Mouse (Mus musculus) midbrain, embryonic 11.5 days (tissue): Measurements from ENCODE around the gene Cd248. TPM values are rescaled to one million over a fixed set of nuclear protein-coding genes. Genes with fewer than 3 reads are reported as not detected.

Experiments used
- ATAC-seq: fragments of 200-750 bp; cut with Nextera tagmentation; 2 replicates; pipeline ENCODE4 v1.8.0; 2017; ENCODE audit warnings: moderate TSS enrichment, moderate library complexity; ENCODE audit not compliant: low FRiP score
- DNase-seq: peaks from one replicate; pipeline ENCODE4 v3.0.0; 2015; ENCODE audit warnings: low spot score; ENCODE audit errors: missing footprints
- H3K27ac ChIP-seq: fragments of 300-500 bp; sonication (generic); 2 replicates; pipeline ENCODE4 v1.5.1; 2014; ENCODE audit warnings: low read depth, low read length
- H3K27me3 ChIP-seq: fragments of 300-500 bp; sonication (generic); 2 replicates; pipeline ENCODE4 v1.6.1; 2014; ENCODE audit warnings: mild to moderate bottlenecking, low read length, moderate library complexity, mixed read lengths; ENCODE audit not compliant: control insufficient read depth, insufficient read depth
- H3K36me3 ChIP-seq: fragments of 300-500 bp; sonication (generic); 2 replicates; pipeline ENCODE4 v1.6.1; 2014; ENCODE audit warnings: mild to moderate bottlenecking, low read length, moderate library complexity, mixed read lengths; ENCODE audit not compliant: control insufficient read depth, insufficient read depth
- H3K4me1 ChIP-seq: fragments of 300-500 bp; sonication (generic); 2 replicates; pipeline ENCODE4 v1.6.1; 2014; ENCODE audit warnings: low read length; ENCODE audit not compliant: control insufficient read depth, insufficient read depth
- H3K4me2 ChIP-seq: fragments of 300-500 bp; sonication (generic); 2 replicates; pipeline ENCODE4 v1.6.1; 2014; ENCODE audit warnings: mild to moderate bottlenecking, moderate library complexity
- H3K4me3 ChIP-seq: fragments of 300-500 bp; sonication (generic); 2 replicates; pipeline ENCODE4 v1.5.1; 2014; ENCODE audit warnings: low read depth, low read length
- H3K9ac ChIP-seq: fragments of 300-500 bp; sonication (generic); 2 replicates; pipeline ENCODE4 v1.6.1; 2014; ENCODE audit warnings: low read length
- H3K9me3 ChIP-seq: fragments of 300-500 bp; sonication (generic); 2 replicates; pipeline ENCODE4 v1.6.1; 2016; ENCODE audit warnings: low read length; ENCODE audit not compliant: control insufficient read depth
- WGBS: fragments of 180-500 bp; shearing (Covaris S2); extraction: QIAGEN DNeasy Blood & Tissue Kit; methylation state at CpG from one replicate; pipeline ENCODE4 v1.1.7; 2014; 5-methylcytosine and 5-hydroxymethylcytosine counted together
- polyA plus RNA-seq: library from polyadenylated mRNA; unstranded; fragments of >200 nt; fragmentation: Nextera tagmentation; extraction: Ambion mirVana; gene quantifications from 2 replicates; pipeline ENCODE4 v1.2.1, GENCODE M21; 2014

Gene Cd248
- polyA plus RNA-seq, 1 experiment from 2014 or later: 32.2 TPM

DNA sequence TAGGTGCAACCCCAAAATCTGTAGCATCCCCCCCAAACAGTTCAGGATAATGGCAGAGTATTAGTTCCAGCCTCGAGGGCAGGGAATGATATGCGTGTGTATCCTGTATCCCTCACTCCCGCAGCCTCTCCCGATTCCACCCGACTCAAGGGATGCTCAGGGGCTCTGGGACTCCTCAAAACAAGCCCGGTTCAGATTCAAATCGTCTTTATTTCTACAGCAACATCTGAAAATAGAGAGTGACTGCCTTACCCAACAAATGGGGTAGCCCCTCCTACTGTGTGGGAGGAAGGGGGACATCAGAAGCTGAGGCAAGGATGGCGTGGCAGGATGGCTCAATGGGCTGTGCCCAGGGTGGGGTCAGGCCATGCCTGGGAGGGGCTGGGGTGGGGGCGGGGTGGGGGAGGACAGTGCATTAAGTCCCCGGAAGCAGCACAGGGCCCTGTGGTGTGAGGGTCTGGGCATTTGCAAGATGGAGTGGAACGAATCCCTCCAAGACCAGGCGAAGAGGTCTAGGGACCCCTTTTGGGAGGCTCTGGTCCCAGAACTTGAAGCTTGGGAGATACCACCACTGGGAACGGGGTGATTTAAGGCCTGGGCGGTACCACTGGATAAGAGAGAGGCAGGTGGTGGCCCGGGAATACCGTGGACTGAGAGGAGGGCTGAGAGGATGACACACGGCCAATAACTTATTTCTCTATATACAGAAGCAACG, 39.8 kb downstream of the Cd248 start:
- no peaks in the 10 kb centered on the region for H3K9me3 ChIP-seq
- peak; percentile 10; the same call in 1 of the 2 replicates for ATAC-seq
- H3K4me2 ChIP-seq: no peak overlapping the region
- H3K4me1 ChIP-seq: peaks cover 7% of the 10 kb centered on the region
- H3K4me3 ChIP-seq: no peak overlapping the region
- no peak overlapping the region for H3K9ac ChIP-seq
- H3K27ac ChIP-seq: no peak overlapping the region
- WGBS: 76% methylated on average over 17 of the region's 18 CpGs
- no peak for DNase-seq
- H3K27me3 ChIP-seq: no peaks in the 10 kb centered on the region
- peaks cover 26% of the 10 kb centered on the region for H3K36me3 ChIP-seq

- H3K9ac ChIP-seq: no peak overlapping the region; the same call in 1 of the 2 replicates
- H3K36me3 ChIP-seq: peaks cover 23% of the 10 kb centered on the region
- WGBS: 23% methylated on average over 5 of the region's 5 CpGs
- no peaks in the 10 kb centered on the region for H3K9me3 ChIP-seq
- peaks cover 7% of the 10 kb centered on the region for H3K4me1 ChIP-seq
- DNase-seq (peak; percentile 84), ATAC-seq (no peak)
- H3K4me2 ChIP-seq: no peak overlapping the region
- H3K27ac ChIP-seq: no peak overlapping the region
- no peaks in the 10 kb centered on the region for H3K27me3 ChIP-seq
- H3K4me3 ChIP-seq: no peak overlapping the region
These were observed 40.3 kb downstream of the Cd248 start for GRCm38 (mm10) chr19:5108271-5108575.

GRCm38 (mm10) chr19:5108702-5109101, 40.8 kb downstream of the Cd248 start:
- peaks cover 7% of the 10 kb centered on the region for H3K4me1 ChIP-seq
- peaks cover 24% of the 10 kb centered on the region for H3K36me3 ChIP-seq
- no peak overlapping the region for H3K4me2 ChIP-seq
- no peak overlapping the region; the same call in 1 of the 2 replicates for H3K9ac ChIP-seq
- H3K27me3 ChIP-seq: no peaks in the 10 kb centered on the region
- DNase-seq (no peak), ATAC-seq (no peak)
- H3K9me3 ChIP-seq: no peaks in the 10 kb centered on the region
- no peak overlapping the region for H3K4me3 ChIP-seq
- H3K27ac ChIP-seq: no peak overlapping the region
- 71% methylated on average over 4 of the region's 4 CpGs for WGBS

DNA sequence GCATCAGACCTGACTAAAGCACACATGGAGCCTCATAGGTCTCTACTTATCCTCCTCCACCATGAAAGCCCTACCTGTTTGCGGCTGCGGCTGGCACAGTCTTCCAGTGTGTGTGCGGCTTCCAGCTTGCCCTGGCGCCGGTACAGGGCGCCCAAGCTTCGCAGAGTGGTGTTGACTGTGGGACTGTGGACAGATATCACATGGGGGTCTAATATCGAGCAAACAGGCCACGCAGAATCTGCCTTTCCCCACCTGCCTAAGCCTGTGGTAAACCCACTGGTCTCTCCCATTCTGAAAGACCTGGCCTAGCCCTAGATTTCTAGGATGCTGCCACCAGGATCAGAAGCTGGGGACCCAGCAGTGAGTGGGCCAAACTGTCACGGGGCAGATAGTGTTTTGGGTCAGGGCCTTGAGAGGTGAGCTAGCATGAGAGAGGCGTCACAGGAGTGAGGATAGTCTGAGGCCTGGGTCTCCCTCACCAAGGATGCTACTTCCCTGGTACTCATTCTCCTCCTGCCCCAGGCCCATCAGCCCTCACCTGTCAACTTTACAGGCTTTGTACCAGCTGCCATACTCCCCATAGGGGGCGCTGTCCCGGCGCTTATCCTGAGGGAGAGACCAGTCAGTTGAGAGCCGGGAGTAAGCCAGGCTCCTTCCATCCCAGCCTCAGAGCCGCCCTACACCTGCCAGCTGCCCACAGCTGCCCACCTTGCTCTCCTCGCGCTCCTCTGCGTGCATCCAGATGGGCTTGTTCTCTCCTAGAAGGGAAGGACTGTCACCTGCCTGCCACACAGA, 42.0 kb downstream of the Cd248 start:
- DNase-seq (peak; percentile 78), ATAC-seq (no peak)
- H3K27ac ChIP-seq: no peak overlapping the region
- no peak overlapping the region for H3K4me3 ChIP-seq
- no peak overlapping the region for H3K4me2 ChIP-seq
- H3K36me3 ChIP-seq: peaks cover 20% of the 10 kb centered on the region
- WGBS: 75% methylated on average over 19 of the region's 19 CpGs
- peaks cover 7% of the 10 kb centered on the region for H3K4me1 ChIP-seq
- no peaks in the 10 kb centered on the region for H3K9me3 ChIP-seq
- H3K27me3 ChIP-seq: no peaks in the 10 kb centered on the region
- H3K9ac ChIP-seq: no peak overlapping the region

- H3K36me3 ChIP-seq: peaks cover 18% of the 10 kb centered on the region
- ATAC-seq (no peak), DNase-seq (peak; percentile 66)
- no peak overlapping the region for H3K9ac ChIP-seq
- no peaks in the 10 kb centered on the region for H3K27me3 ChIP-seq
- no peak overlapping the region for H3K27ac ChIP-seq
- no peak overlapping the region for H3K4me3 ChIP-seq
- no peaks in the 10 kb centered on the region for H3K9me3 ChIP-seq
- WGBS: 96% methylated on average over 7 of the region's 7 CpGs
- H3K4me1 ChIP-seq: peaks cover 9% of the 10 kb centered on the region
- H3K4me2 ChIP-seq: no peak overlapping the region
These were observed 45.9 kb downstream of the Cd248 start for GRCm38 (mm10) chr19:5113783-5114182.

GRCm38 (mm10) chr19:5117494-5118383, 49.9 kb downstream of the Cd248 start:
- Histone ChIP-seq H3K4me3 (peak overlapping the region; percentile 87), H3K9ac (peak overlapping the region; percentile 82), H3K9me3 (no peaks in the 10 kb centered on the region), H3K36me3 (peaks cover 4% of the 10 kb centered on the region; the same call in 1 of the 2 replicates), H3K27me3 (peaks cover 2% of the 10 kb centered on the region; the same call in 1 of the 2 replicates), H3K27ac (peak overlapping the region; percentile 66), H3K4me2 (peak overlapping the region; percentile 85), H3K4me1 (peaks cover 10% of the 10 kb centered on the region)
- WGBS: under 1% methylated on average over 77 of the region's 83 CpGs
- peak; percentile 100 for DNase-seq
- peak; percentile 86 for ATAC-seq

- ATAC-seq (peak; percentile 94), DNase-seq (no peak)
- Histone ChIP-seq H3K4me1 (peaks cover 10% of the 10 kb centered on the region), H3K4me2 (peak within 1 kb of the TSS; percentile 85), H3K9me3 (no peaks in the 10 kb centered on the region), H3K27me3 (peaks cover 2% of the 10 kb centered on the region; the same call in 1 of the 2 replicates), H3K9ac (peak within 1 kb of the TSS; percentile 82), H3K36me3 (peaks cover 4% of the 10 kb centered on the region; the same call in 1 of the 2 replicates), H3K27ac (peak within 1 kb of the TSS; percentile 66), H3K4me3 (peak within 1 kb of the TSS; percentile 87)
- WGBS: under 1% methylated on average over 18 of the region's 18 CpGs
These were observed 50.5 kb downstream of the Cd248 start, which contains the start of gene Klc2 for GRCm38 (mm10) chr19:5118384-5118698. TSS of gene Klc2 (minus strand) at chr19:5118560.
